Mouse (Mus musculus): ENCODE measurements at regions not wholly inside any gene's neighbourhood (a gene's known extent, or its start where the extent isn't known, plus 50 kb on each side); places are given as distances from the start of the nearest gene placed in this dataset.

- H3K9ac ChIP-seq (ENCODE audit: insufficient read depth, low read depth) = no peak overlapping the region
- no peaks in the 10 kb centered on the region for H3K79me2 ChIP-seq (replicated peaks; ENCODE audit: control insufficient read depth, extremely low read depth, insufficient read depth, poor library complexity, severe bottlenecking)
- H3K27me3 ChIP-seq (replicated peaks) = no peaks in the 10 kb centered on the region
- no peak overlapping the region for H3K4me3 ChIP-seq (replicated peaks in 1 of 3; ENCODE audit: low read depth in 2 of 3, low read length in 2 of 3, poor library complexity in 1 of 3)
- in situ Hi-C loops (cut with MboI; ENCODE audit: low pct_ligation_motif_present, low pct_unique_long_range_greater_than_20kb, low sequenced_read_pairs) = no loop called here
- no peaks in the 10 kb centered on the region for H3K4me1 ChIP-seq (ENCODE audit: control insufficient read depth in 1 of 2, insufficient read depth in 2 of 2)
- H3K9me3 ChIP-seq (replicated peaks; ENCODE audit: low read length) = no peaks in the 10 kb centered on the region
- no peak for TF ChIP-seq KAT2A (IDR thresholded peaks at IDR 0.05; ENCODE audit: insufficient replicate concordance, low read length)
- TF ChIP-seq RAD21 (IDR thresholded peaks at IDR 0.05; ENCODE audit: low read depth, low read length) = no peak
- no peak for TF ChIP-seq BHLHE40 (IDR thresholded peaks at IDR 0.05; ENCODE audit: low read depth, low read length)
- no peak for TF ChIP-seq USF1 (IDR thresholded peaks at IDR 0.05; ENCODE audit: low read depth, low read length)
- TF ChIP-seq GABPA (IDR thresholded peaks at IDR 0.05; ENCODE audit: insufficient replicate concordance, low read depth, low read length) = no peak
- TF ChIP-seq E2F4 (IDR thresholded peaks at IDR 0.05; ENCODE audit: insufficient replicate concordance, low read depth, low read length) = no peak
- TF ChIP-seq SIN3A (IDR thresholded peaks at IDR 0.05; ENCODE audit: low read length) = no peak
- TF ChIP-seq NELFE (IDR thresholded peaks at IDR 0.05; ENCODE audit: low read depth, low read length) = no peak
- no peak for TF ChIP-seq ZMIZ1 (IDR thresholded peaks at IDR 0.05; ENCODE audit: low read depth, low read length)
- TF ChIP-seq ELF1 (IDR thresholded peaks at IDR 0.05; ENCODE audit: low read depth, low read length) = no peak
- TF ChIP-seq MEF2A (IDR thresholded peaks at IDR 0.05; ENCODE audit: borderline replicate concordance, low read depth, low read length) = no peak
- no peak for TF ChIP-seq CHD2 (IDR thresholded peaks at IDR 0.05; ENCODE audit: low read length)
- TF ChIP-seq PAX5 (IDR thresholded peaks at IDR 0.05; ENCODE audit: low read length) = no peak
- no peak for TF ChIP-seq SMC3 (IDR thresholded peaks at IDR 0.05; ENCODE audit: low read depth, low read length)
- no peak overlapping the region for H3K27ac ChIP-seq (ENCODE audit: insufficient read depth, low read depth)
- H3K4me2 ChIP-seq (ENCODE audit: insufficient read depth, low read depth, poor library complexity, severe bottlenecking) = no peak overlapping the region
- H3K36me3 ChIP-seq (replicated peaks in 1 of 2; ENCODE audit: control insufficient read depth in 1 of 2, insufficient read depth in 1 of 2, low read length in 1 of 2) = no peaks in the 10 kb centered on the region
- no peak for DNase-seq (ENCODE audit: extremely low read depth)
- dilution Hi-C loops (cut with MboI; ENCODE audit: extremely low pct_ligation_motif_present, extremely low pct_unique_long_range_greater_than_20kb, low sequenced_read_pairs) = no loop called here
Observed at GRCm38 (mm10) chr10:29864566-29864965, 328.9 kb upstream of the Rspo3 start.

GRCm38 (mm10) chr10:29855749-29856313 is 320.2 kb upstream of the Rspo3 start:
- Histone ChIP-seq H3K27me3 (replicated peaks) (no peaks in the 10 kb centered on the region), H3K4me2 (ENCODE audit: insufficient read depth, low read depth, poor library complexity, severe bottlenecking) (no peak overlapping the region), H3K9ac (ENCODE audit: insufficient read depth, low read depth) (no peak overlapping the region), H3K4me3 (replicated peaks in 1 of 3; ENCODE audit: low read depth in 2 of 3, low read length in 2 of 3, poor library complexity in 1 of 3) (no peak overlapping the region), H3K36me3 (replicated peaks in 1 of 2; ENCODE audit: control insufficient read depth in 1 of 2, insufficient read depth in 1 of 2, low read length in 1 of 2) (no peaks in the 10 kb centered on the region), H3K9me3 (replicated peaks; ENCODE audit: low read length) (no peaks in the 10 kb centered on the region), H3K79me2 (replicated peaks; ENCODE audit: control insufficient read depth, extremely low read depth, insufficient read depth, poor library complexity, severe bottlenecking) (no peaks in the 10 kb centered on the region), H3K4me1 (ENCODE audit: control insufficient read depth in 1 of 2, insufficient read depth in 2 of 2) (no peaks in the 10 kb centered on the region), H3K27ac (ENCODE audit: insufficient read depth, low read depth) (no peak overlapping the region)
- TF ChIP-seq ZKSCAN1 (IDR thresholded peaks at IDR 0.05; ENCODE audit: borderline replicate concordance, low read depth, low read length) (no peak), SMC3 (IDR thresholded peaks at IDR 0.05; ENCODE audit: low read depth, low read length) (no peak), EP300 (IDR thresholded peaks at IDR 0.05; ENCODE audit: low read length) (no peak), CHD2 (IDR thresholded peaks at IDR 0.05; ENCODE audit: low read length) (no peak), USF2 (conservative IDR thresholded peaks at IDR 0.05; ENCODE audit: low read depth, low read length) (no peak), TBP (conservative IDR thresholded peaks at IDR 0.05; ENCODE audit: low read depth, low read length) (no peak), BHLHE40 (IDR thresholded peaks at IDR 0.05; ENCODE audit: low read depth, low read length) (no peak), IRF4 (IDR thresholded peaks at IDR 0.05; ENCODE audit: low read depth, low read length) (no peak), JUN (IDR thresholded peaks at IDR 0.05; ENCODE audit: insufficient read depth, low read depth, low read length) (no peak)
- no peak for DNase-seq (ENCODE audit: extremely low read depth)
- dilution Hi-C loops (cut with MboI; ENCODE audit: extremely low pct_ligation_motif_present, extremely low pct_unique_long_range_greater_than_20kb, low sequenced_read_pairs) = no loop called here
- in situ Hi-C loops (cut with MboI; ENCODE audit: low pct_ligation_motif_present, low pct_unique_long_range_greater_than_20kb, low sequenced_read_pairs) = no loop called here
